Mouse (Mus musculus) CH12.LX (cell line): Measurements from ENCODE around the gene Haus4. TPM values are rescaled to one million over a fixed set of nuclear protein-coding genes. Genes with fewer than 3 reads are reported as not detected.

Experiments used
- DNase-seq: peaks from one replicate; pipeline ENCODE4 v3.0.0-alpha.2; 2013; ENCODE audit errors: extremely low read depth
- H3K27ac ChIP-seq: 2 replicates; pipeline ENCODE4 v1.5.1; 2012; ENCODE audit warnings: low read depth, mild to moderate bottlenecking, control low read depth, moderate library complexity; ENCODE audit not compliant: insufficient read depth
- H3K27me3 ChIP-seq: replicated peaks from 2 replicates; pipeline ENCODE3; 2012; ENCODE audit warnings: inconsistent platforms
- H3K36me3 ChIP-seq, 2 experiments: replicated peaks in 1 of 2; 2 replicates each; pipeline versions ENCODE3 to v1.6.1; 2012; ENCODE audit warnings: inconsistent platforms in 1 of 2, low read length in 1 of 2, mild to moderate bottlenecking in 1 of 2, mixed read lengths in 1 of 2, moderate library complexity in 1 of 2; ENCODE audit not compliant: control insufficient read depth in 1 of 2, insufficient read depth in 1 of 2
- H3K4me1 ChIP-seq, 2 experiments: 2 replicates each; pipeline ENCODE4 v1.6.1; 2012; ENCODE audit warnings: inconsistent platforms in 1 of 2, moderate library complexity in 1 of 2; ENCODE audit not compliant: insufficient read depth in 2 of 2, control insufficient read depth in 1 of 2
- H3K4me2 ChIP-seq: 2 replicates; pipeline ENCODE4 v1.6.1; 2012; ENCODE audit warnings: low read depth, mild to moderate bottlenecking, control low read depth; ENCODE audit not compliant: poor library complexity, insufficient read depth, severe bottlenecking
- H3K4me3 ChIP-seq, 3 experiments: fragments of 150-350 bp in 1 of 3; sonication (generic) in 1 of 3; replicated peaks in 1 of 3; 2 replicates each; pipeline versions ENCODE3 to v1.5.1; 2011 to 2012; ENCODE audit warnings: low read depth in 2 of 3, low read length in 2 of 3, mild to moderate bottlenecking in 2 of 3, moderate library complexity in 2 of 3, control low read depth in 1 of 3, improper control_type of control experiment in 1 of 3, inconsistent platforms in 1 of 3, mixed read lengths in 1 of 3; ENCODE audit not compliant: poor library complexity in 1 of 3
- H3K79me2 ChIP-seq: replicated peaks from 2 replicates; pipeline ENCODE4 v1.6.1; 2012; ENCODE audit warnings: mild to moderate bottlenecking, moderate library complexity; ENCODE audit not compliant: control insufficient read depth, poor library complexity, insufficient read depth, severe bottlenecking; ENCODE audit errors: extremely low read depth
- H3K9ac ChIP-seq: 2 replicates; pipeline ENCODE4 v1.6.1; 2012; ENCODE audit warnings: low read depth, mild to moderate bottlenecking, control low read depth, moderate library complexity; ENCODE audit not compliant: insufficient read depth
- H3K9me3 ChIP-seq: replicated peaks from 2 replicates; pipeline ENCODE3; 2012; ENCODE audit warnings: low read length, inconsistent platforms, mixed read lengths
- BHLHE40 ChIP-seq: IDR thresholded peaks from 2 replicates; pipeline ENCODE4 v1.6.1; 2011; ENCODE audit warnings: mild to moderate bottlenecking, low read depth, low read length, improper control_type of control experiment
- CTCF ChIP-seq, 2 experiments: IDR thresholded peaks in 1 of 2; conservative IDR thresholded peaks in 1 of 2; 2 replicates each; pipeline ENCODE4 v1.5.1; 2011 to 2012; ENCODE audit warnings: low read depth in 2 of 2, low read length in 2 of 2, improper control_type of control experiment in 1 of 2, inconsistent platforms in 1 of 2, mild to moderate bottlenecking in 1 of 2, moderate library complexity in 1 of 2
- HCFC1 ChIP-seq: IDR thresholded peaks from 2 replicates; pipeline ENCODE4 v1.6.1; 2012; ENCODE audit warnings: low read depth, mild to moderate bottlenecking, inconsistent platforms, low read length, improper control_type of control experiment
- MAZ ChIP-seq: IDR thresholded peaks from 2 replicates; pipeline ENCODE4 v1.6.1; 2012; ENCODE audit warnings: low read depth, mild to moderate bottlenecking, inconsistent platforms, low read length, improper control_type of control experiment, moderate library complexity
- MEF2A ChIP-seq: IDR thresholded peaks from 2 replicates; pipeline ENCODE4 v1.6.1; 2014; ENCODE audit warnings: low read depth, mild to moderate bottlenecking, inconsistent platforms, low read length, improper control_type of control experiment, borderline replicate concordance
- MYC ChIP-seq: IDR thresholded peaks from 2 replicates; pipeline ENCODE4 v1.6.1; 2011; ENCODE audit warnings: low read depth, mild to moderate bottlenecking, improper control_type of control experiment, low read length
- NELFE ChIP-seq: IDR thresholded peaks from 2 replicates; pipeline ENCODE4 v1.6.1; 2011; ENCODE audit warnings: low read depth, low read length, improper control_type of control experiment
- NRF1 ChIP-seq: IDR thresholded peaks from 2 replicates; pipeline ENCODE4 v1.6.1; 2014; ENCODE audit warnings: low read depth, mild to moderate bottlenecking, inconsistent platforms, low read length, improper control_type of control experiment, moderate library complexity
- POLR2AphosphoS2 ChIP-seq: IDR thresholded peaks from 2 replicates; pipeline ENCODE4 v1.6.1; 2011; ENCODE audit warnings: low read depth, low read length, improper control_type of control experiment
- RCOR1 ChIP-seq: conservative IDR thresholded peaks from 2 replicates; pipeline ENCODE4 v1.6.1; 2012; ENCODE audit warnings: low read depth, mild to moderate bottlenecking, inconsistent platforms, low read length, improper control_type of control experiment
- SMC3 ChIP-seq: IDR thresholded peaks from 2 replicates; pipeline ENCODE4 v1.6.1; 2011; ENCODE audit warnings: low read depth, low read length, improper control_type of control experiment
- USF1 ChIP-seq: IDR thresholded peaks from 2 replicates; pipeline ENCODE4 v1.6.1; 2014; ENCODE audit warnings: low read depth, mild to moderate bottlenecking, inconsistent platforms, low read length, improper control_type of control experiment
- USF2 ChIP-seq: conservative IDR thresholded peaks from 2 replicates; pipeline ENCODE4 v1.6.1; 2011; ENCODE audit warnings: low read depth, low read length, improper control_type of control experiment
- ZKSCAN1 ChIP-seq: IDR thresholded peaks from 2 replicates; pipeline ENCODE4 v1.6.1; 2012; ENCODE audit warnings: low read depth, inconsistent platforms, low read length, improper control_type of control experiment, borderline replicate concordance
- dilution Hi-C: fragments of 300-500 bp; cut with MboI; formaldehyde crosslinking; loops from 2 replicates; pipeline ENCODE4 v1.14.3; 2020; ENCODE audit warnings: low sequenced_read_pairs; ENCODE audit not compliant: extremely low pct_unique_long_range_greater_than_20kb, extremely low pct_ligation_motif_present
- in situ Hi-C: fragments of 300-500 bp; cut with MboI; formaldehyde crosslinking; loops from 3 replicates; pipeline ENCODE4 v1.14.3; 2019; ENCODE audit warnings: low sequenced_read_pairs, low pct_ligation_motif_present, low pct_unique_long_range_greater_than_20kb, mixed read lengths
- polyA plus RNA-seq: library from polyadenylated mRNA; unstranded; fragments of >175 nt; gene quantifications from 2 replicates; pipeline ENCODE4 v1.2.1, GENCODE M21; 2012; ENCODE audit warnings: low read depth; ENCODE audit not compliant: insufficient read length
- total RNA-seq, 2 experiments: library from RNA; depleted of rRNA; stranded (reverse); fragments of 300-350 nt in 1 of 2; fragments of >200 nt in 1 of 2; gene quantifications; 2 replicates each; pipeline ENCODE4 v1.2.3; 2012 to 2014

Haus4 gene
- total and polyA plus RNA-seq, 3 experiments = 65.5 to 116 (median 94.3) TPM

GRCm38 (mm10) chr14:54572122-54572521 is 17.7 kb upstream of the Haus4 start:
- Histone ChIP-seq H3K27me3 (peaks cover 3% of the 10 kb centered on the region), H3K9ac (no peak overlapping the region), H3K27ac (no peak overlapping the region), H3K36me3 (no peaks in the 10 kb centered on the region), H3K79me2 (no peaks in the 10 kb centered on the region)
- no peak for TF ChIP-seq MYC
- TF ChIP-seq, all 38 proteins: peak for 0
- no peak for DNase-seq
- Histone ChIP-seq H3K4me1 (peaks cover 0 to 16% of the 10 kb centered on the region in 2 experiments; a peak in 2 of 4 replicates), H3K4me3 (no peak overlapping the region), H3K9me3 (peaks cover 18% of the 10 kb centered on the region), H3K4me2 (no peak overlapping the region)
- in situ Hi-C loops = loop anchor here (10.0 to 25.0 kb wide), 2 partner anchors 63 to 510 kb away; no protein-coding TSS in a partner anchor
- dilution Hi-C loops = no loop called here

GRCm38 (mm10) chr14:54569451-54570392 is 15.3 kb upstream of the Haus4 start:
- DNase-seq = no peak
- H3K27ac ChIP-seq = no peak overlapping the region
- no peak overlapping the region for H3K9ac ChIP-seq
- no peaks in the 10 kb centered on the region for H3K36me3 ChIP-seq
- peaks cover 0 to 16% of the 10 kb centered on the region in 2 experiments; a peak in 2 of 4 replicates for H3K4me1 ChIP-seq
- H3K79me2 ChIP-seq = no peaks in the 10 kb centered on the region
- no peak overlapping the region for H3K4me3 ChIP-seq
- in situ Hi-C loops = loop anchor here (10.0 to 25.0 kb wide), 2 partner anchors 65 to 507 kb away; no protein-coding TSS in a partner anchor
- H3K4me2 ChIP-seq = no peak overlapping the region
- peaks cover 3% of the 10 kb centered on the region for H3K27me3 ChIP-seq
- dilution Hi-C loops = no loop called here
- TF ChIP-seq NRF1 (no peak), SMC3 (no peak), HCFC1 (no peak), NELFE (no peak), RCOR1 (no peak), POLR2AphosphoS2 (no peak), MYC (no peak), MAZ (no peak), ZKSCAN1 (no peak), USF2 (no peak), CTCF (conservative IDR thresholded peaks at IDR 0.05 in 1 of 2, IDR thresholded peaks at IDR 0.05 in 1 of 2; ENCODE audit: low read depth in 2 of 2, low read length in 2 of 2) (no peak), USF1 (no peak), MEF2A (no peak), BHLHE40 (no peak)
- H3K9me3 ChIP-seq = no peaks in the 10 kb centered on the region
